Mouse (Mus musculus) layer of hippocampus, adult 11-12 months (tissue): ENCODE results near the gene Sntg2.
A peak's percentile ranks its signal among the peaks of the same experiment; 100 is the strongest.

ENCODE experiments used
- DNase-seq: peaks from one replicate; pipeline ENCODE4 v3.0.0; 2022; ENCODE audit warnings: low spot score

The Sntg2 gene

DNA sequence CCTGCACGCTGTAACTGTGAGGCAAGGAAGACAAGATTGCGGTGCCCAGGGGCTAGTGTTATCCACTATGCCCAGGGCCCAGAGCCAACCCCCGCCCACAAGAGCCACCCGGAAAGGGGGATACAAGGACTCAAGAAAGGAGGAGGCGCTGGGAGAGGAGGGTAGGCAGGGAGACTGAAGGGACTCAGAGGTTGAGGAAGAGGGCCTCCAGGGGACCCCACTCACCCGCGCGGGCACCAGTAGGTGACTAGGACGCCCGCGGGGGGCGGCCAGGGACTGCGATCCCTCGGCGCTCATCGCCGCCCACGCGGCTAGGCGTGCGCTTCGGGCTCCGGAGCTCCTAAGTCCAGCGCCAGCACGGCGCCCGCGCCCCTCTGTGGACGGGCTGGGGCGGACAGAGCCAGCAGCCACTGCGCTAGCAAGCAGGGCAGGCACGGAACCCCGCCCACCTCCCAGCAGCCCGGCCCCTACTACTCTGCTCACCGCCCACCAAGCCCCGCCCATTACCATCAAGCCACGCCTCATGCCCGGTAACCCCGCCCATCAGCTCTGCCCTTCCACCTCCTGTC lies at the start of gene Sntg2:
Gene Sntg2 (minus strand): TSS at position 443 of the 569 bp plus-strand sequence.
- DNase-seq: peak; percentile 66

DNA sequence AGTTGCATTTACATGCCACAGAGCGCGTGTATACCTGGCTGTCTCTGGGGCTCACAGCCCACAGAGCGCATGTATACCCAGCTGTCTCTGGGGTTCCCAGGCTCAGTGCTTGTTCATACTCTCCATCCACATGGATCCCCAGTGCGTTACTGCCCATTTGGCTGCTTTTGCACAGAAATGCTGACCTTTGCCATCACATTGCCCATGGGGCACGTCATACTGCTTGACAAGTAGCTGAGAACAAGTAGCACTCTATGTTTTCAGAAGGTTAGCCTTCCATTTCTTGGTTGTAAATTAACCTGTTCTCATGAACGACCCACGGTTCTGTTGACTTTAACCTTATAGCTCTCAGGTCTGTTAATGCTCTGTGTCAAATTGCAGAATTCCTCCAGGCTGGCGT lies 43.4 kb upstream of the Sntg2 start:
- DNase-seq: no peak

DNA sequence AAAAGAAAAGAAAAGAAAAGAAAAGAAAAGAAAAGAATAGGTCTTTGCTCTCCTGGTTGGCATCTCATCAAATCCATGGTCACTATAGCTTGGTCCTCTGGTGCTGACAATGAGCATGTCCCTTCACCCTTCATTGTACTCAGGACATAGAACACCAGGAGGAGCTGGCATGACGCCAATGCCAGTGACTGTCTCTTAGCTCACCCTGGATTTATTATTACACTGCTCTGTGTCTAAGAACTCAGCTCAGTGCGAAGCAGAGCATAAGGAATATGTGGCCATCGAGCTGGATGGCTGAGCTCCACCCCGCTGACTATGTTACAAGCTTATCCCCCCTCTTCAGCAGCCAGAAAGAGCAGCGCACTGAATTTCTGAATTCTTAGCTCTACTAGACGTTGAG lies 42.8 kb upstream of the Sntg2 start:
- DNase-seq: no peak

DNA sequence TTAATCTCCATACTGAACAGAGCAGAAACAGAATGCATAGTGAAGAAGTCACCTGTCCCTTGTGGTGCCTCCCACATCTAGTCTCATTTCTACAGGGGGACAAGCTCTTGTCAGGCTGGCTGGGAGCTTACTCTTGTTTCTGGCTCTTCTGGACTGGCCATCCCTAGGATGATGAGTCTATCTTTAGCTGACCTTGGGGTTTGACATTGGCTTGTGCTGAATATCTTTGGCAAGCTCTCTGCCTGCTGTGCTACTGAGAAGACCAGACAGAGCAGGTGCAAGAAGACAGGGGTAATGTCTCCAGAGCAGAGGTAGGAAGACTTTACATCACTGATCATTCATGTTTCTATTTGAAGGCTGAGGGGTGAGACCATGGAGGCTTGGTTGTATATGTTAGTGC lies 29.5 kb upstream of the Sntg2 start:
- no peak for DNase-seq

DNA sequence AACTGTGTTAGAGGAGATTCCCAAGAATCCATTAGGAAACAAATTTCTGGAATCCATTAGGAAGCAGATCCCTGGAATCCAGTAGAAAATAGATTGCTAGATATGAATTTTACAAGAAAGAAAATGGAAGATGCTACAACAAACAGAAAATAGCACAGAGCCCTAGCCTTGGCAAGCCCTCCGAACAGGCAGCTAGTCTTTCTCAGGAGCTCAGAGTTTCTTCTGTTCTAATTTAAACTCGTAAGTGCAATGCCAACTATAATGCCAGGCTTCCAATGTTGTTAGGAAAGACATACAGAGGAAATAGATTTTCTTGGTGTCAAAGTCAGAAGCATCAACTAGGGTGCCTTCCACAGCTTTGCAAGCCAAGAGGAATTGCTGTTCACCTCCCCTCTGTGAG lies 27.4 kb upstream of the Sntg2 start:
- no peak for DNase-seq

DNA sequence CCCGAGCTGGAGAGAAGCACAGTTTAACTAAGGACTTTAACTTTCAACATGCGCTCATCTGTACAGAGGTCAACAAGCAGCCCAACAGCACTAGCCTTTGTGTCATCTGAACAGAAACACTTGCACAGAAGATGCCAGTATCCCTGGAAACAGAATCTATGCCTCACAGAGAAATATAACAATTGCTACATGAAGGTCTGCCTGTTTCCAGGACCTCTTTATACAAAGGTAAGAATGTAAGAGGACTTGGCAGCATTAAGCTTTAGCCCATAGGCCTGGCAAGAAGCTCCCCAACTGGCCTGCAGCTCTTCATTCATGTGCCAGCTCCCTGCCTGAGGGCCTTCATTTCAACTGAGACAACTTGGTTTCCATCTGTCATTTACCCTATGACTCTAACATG lies 26.9 kb upstream of the Sntg2 start:
- no peak for DNase-seq

DNA sequence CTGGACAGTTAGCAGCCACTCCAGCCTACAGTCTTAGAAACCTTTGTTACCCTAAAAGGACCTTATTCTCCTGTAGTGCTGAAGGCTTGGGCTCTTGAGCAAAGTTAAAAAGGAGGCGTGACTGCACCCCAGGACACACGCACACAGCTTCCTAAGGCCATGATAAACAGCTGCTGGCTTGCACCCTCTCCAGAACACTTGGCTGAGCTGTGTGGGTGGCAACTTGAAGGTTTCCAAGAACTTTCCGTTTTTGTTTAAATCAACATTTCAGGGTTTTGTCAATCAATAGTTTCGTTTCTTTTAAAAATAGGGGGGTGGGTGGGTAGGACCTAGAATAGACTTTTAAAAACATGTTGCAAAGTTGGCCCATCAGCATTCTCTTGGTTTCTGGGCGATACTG lies 882 bp downstream of the Sntg2 start:
- no peak for DNase-seq

DNA sequence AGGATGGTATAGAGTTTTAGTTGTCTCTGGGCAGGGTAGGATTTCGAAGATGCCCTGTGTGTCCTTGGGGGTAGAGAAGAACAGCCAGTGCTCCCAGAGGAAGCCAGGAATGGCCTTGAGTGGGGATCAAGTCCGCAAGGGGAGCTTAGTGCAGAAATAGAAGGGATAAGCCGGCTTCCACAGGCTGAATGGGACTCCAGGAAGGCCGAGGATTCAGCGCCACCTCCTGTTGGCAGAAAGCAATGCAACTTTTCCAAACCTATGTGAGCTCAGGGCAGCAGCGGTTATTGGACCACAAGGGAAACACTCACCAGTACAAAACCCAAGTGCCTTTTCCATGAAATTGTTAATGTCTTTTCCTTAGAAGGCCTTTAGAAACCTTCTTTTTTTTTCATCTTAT lies 3.4 kb downstream of the Sntg2 start:
- peak; percentile 82 for DNase-seq

DNA sequence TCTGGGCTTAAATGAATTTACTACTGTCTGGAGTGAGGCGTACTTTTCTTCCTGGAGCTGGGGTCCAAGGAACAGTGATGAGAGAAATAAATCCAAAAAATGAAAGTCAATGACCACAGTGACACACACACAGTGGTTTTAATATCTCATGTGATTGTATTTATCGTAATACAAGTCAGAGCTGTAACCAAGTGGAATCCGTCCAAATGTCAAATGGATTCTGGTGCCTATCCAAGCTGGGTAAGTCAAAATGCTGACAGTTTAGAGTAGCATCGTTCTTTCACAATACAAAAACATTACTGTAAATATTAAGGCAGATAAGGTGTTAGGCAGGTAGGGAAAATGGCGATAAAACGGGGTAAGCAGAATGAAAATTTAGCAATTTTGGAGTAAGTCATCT lies 4.0 kb downstream of the Sntg2 start:
- DNase-seq: no peak

DNA sequence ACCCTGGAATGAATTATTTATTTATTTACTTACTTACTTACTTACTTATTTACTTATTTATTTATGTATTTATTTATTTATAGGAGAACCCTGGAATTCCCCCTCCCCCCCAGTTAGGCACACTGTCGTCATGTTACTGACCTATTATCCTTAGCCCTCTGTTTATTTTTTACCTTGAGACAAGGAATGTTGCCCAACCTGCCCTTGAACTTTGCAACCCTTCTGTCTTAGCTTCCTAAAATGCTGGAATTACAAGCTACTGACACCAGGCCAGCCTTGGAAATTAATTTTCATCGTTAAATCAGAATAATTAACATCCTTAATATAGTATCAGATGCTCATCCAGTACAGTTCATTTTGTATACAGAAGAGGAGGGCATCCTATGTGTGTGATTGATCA lies 10.9 kb downstream of the Sntg2 start:
- DNase-seq: no peak

DNA sequence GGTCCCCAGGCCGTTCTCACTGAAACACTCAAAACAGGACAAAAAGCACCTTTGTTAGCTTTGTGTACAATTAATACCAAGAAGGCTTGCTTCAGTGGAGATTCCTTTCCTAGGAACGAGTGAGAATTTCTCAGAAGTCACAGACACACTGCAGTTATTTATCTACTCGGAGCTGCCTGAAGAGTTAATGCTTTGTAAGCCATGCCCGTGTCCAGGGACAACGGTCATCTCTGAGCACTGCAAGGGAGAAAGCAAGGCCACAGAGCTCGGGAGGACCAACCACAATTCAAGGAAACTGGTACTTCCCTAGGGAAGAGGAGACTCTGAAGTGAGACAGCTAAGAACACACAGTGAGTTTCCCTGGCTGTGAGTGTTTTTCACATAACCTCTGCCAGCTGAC lies 15.5 kb downstream of the Sntg2 start:
- DNase-seq: no peak

DNA sequence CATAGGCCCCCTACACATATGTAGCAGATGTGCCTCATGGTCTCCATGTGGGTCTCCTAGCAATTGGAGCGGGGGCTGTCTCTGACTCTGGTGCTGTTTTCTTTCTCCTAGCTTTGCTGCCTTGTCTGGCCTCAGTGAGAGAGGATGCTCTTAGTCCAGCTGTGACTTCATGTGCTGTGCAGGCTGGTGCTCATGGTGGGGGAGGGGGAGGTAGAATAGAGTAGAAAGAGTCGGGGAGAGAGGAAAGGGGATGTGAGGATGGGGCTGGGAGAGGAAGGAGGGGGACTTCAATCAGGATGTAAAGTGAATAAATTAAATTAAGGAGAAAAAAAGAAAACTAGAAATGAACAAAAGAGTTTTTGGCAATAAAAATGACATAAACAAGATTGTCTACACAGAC lies 20.8 kb downstream of the Sntg2 start:
- no peak for DNase-seq

DNA sequence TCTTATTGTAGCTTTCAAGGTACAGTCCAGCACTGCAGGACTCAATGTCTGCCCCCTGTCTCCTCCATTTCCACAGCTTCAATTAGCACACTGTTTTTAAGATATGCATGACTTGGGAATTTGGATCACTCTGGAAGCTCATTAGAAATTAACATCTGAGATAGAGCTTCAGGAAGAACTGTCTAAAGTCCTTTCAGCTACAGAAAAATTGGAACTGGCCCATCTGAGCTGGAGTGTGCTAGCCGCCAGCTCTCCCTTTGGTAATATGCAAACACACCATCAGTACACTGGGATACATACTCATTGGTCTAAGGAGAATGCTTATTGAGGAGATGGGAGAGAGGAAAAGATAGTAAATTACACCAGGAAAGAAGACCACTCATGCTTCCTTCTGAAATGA lies 25.1 kb downstream of the Sntg2 start:
- DNase-seq: no peak

DNA sequence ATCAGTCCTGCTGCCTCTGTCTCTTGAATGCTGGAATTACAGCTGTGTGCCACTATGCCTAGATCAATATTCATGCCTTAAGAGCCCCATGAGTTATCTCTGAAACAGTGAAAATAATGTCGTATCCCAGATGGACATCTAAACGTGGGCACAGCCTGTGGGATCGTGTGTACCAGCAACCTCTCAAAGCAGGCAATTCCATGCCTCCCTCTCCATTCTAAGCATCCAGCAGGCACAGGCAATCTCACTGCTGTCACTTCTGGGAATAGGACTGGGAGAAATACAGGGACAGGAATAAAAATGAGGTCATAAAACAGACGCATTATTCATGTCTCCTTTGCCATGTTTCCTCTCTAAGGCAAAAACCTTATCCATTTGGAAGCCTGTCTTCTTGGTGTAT lies 25.9 kb downstream of the Sntg2 start:
- DNase-seq: no peak

DNA sequence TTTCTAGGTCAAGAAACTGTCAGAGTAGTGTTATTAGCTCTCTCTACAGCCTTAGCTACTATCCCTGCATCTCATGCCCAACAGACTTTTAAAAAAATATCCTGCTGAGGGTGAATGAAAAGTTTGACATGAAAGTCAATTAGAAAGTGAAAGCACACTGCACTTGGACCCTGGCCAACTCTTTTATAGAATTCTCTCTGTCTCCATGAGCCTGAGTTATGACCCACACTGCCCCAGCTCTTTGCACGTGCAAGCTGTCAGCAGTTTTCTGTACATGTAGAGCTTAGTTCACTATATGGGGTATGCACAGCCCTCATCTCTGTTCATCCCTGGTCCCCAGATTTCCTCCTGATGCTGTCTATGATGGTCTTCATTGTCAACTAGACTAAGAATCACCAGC lies 28.4 kb downstream of the Sntg2 start:
- no peak for DNase-seq

DNA sequence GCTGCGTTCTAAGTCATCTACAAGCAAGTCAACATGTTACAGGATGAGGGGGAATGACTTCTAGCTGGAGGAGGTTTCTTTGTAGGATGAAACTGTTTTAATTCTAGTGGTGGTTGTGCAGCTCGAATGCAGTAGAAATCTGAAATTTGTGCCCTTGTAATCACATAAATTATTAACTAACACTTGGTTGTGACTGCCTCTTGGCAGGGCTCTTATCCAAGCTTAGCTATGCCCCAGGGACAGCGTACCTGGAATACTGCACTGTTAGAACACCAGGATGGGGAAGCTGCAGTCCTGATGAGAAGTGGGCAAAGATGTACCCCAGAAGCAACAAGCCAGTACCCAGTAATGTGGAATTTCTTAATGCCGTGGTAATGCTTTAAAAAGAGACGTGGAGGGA lies 36.9 kb downstream of the Sntg2 start:
- no peak for DNase-seq

DNA sequence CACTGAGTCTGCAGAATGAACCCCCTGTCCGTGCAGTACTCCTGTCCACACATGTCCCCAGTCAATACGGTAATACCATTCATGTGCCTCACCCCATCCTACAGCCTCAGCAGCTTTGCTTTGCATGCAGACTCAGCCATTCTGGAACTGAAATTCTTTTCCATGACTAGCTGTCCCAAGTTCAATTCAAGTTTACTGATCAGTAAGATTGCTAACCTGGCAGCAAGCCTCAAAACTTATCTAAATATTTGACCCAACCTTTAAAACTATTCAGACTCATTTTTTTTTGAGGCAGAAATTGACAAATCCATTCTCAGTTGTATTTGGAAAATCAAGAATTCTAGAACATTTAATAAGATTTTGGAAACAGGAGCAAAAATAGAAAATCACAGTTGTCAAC lies 38.7 kb downstream of the Sntg2 start:
- DNase-seq: no peak

DNA sequence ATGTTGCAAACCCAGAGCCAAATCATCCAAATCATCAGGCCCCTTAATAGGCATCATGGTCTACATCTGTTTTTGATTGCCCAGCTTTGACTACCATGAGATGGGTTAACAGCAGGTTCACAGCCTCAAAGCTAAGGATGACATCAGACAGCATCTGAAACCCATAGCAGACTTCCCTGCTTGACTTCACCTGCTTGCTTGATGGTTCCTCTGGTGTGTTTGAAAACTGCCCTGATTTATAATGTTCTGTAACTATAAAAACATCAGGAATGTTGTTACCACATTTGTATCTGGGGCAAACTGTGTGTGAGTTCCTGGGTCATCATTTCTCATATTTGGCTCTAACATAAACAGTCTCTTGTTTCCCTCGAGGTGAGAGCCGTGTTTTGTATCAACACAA lies 55.2 kb downstream of the Sntg2 start:
- DNase-seq: no peak

DNA sequence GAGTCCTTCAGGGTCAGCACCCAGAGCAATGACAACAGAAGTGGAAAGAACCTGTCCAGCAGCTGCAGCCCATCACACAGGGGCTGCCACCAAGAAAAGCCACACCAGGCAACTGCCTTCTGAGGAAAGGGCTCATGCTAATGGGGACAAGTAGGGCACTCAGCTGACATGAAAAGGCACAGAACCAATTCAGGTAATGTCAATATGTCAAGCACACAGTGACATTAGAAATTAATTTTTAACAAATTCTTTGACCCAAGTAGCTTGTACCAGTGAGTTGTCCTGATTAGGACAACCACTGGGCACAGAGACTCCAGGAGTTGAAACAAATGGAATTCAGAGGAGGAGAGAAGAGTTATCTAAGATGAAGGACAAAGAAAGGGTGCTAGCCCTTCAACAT lies 60.2 kb downstream of the Sntg2 start:
- no peak for DNase-seq

DNA sequence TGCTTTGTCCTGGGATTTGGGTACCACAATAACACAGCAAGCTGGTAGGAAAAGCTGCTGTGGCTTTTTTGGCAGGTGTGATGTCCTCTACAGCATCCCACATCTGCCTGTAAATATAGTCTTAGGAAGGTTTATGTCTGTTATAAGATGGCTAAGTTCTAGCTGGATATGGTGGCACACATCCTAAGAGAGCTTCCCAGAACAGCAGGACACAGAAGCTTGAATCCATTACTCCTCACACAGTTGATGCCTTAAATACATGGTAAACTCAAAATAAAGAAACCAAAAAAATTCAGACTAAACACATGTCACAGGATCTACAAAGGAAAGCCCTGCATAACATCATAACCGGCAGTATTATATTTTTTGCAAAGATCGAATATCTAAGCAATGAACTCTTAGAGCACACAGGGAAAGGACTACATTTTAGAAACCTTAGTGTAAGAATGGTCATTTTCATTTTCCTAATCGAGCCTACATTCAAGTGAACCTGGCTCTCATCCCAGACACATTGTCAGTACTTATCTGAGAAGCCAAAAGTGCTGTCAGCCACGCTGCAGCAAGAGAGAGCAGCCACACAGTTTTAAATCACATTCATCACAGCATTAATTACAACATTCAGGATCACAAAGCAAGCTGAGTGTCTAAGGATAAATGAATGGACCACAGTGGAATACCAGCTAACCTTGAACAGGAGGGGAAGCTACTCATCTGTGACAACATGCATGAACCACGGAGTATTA lies 64.8 kb downstream of the Sntg2 start:
- DNase-seq: peak; percentile 6

DNA sequence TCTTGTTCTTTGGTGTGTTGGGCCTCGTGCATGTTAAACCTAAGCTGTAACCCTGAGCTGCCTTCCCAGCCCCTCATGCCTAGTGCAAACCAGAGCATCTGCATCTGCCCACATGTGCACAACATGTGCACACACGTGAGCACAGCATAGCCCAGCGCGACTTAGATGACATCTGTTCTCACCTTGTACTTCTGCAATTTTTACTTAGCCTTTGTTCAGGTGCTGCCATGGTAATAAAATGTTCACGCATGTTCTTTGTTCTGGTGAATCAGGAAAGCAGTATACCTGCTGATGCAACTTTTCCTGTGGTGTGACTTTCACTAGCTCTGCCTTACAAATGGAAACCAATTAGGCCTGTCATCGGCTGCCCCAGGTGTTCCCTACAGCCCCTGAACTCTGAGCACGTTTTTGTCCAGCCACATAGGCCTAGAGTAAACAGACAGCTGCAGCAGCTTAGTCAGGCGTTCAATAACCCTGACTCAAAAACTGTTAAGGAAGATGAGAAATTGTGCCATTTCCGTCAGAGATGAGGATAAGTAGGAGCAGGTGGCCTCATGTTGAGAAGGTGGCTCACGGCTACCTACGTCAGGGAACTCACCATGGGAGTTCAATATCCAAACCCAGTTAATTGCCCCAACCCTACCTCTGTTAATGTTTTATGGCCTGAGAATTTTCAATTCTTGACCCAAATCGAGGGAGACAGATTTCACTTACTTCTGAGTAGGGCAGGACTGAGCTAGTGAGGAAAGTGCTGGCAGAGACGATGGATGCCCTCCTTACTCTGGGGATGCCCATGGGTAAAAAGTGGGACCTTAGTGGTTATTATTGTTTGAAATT lies 80.2 kb downstream of the Sntg2 start:
- DNase-seq: no peak

DNA sequence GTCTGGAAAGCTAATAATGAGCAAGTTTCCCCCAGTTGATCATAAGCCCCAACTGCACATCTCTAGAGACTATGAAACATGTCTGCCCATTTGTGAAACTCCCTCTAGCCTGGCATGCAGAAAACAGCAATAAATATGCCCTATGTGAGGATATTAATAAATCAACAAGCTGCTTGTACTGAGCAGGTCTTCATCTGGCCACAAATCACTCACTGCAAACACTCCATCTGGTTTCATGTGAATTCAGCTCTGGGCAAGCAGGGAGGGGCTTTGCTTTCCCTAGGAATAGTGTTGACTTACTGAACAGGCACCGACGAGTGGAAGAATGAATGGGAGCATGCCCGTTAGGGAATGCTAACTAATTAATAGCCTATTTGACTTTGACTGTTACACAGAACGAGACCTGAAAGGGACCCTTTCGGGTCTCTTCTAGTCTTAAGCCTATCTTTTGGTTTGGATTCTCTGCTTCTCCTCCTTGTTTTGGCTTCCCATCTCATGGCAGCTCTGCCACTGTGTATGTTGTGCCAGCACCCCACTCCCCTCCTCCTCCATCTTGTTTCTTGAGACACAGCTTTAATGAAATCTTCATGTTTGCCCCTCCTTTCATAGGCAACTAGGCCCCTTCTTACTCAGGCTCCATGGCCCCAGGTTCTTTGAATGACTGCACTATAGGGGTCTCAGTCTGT lies 86.1 kb downstream of the Sntg2 start:
- DNase-seq: peak; percentile 15

DNA sequence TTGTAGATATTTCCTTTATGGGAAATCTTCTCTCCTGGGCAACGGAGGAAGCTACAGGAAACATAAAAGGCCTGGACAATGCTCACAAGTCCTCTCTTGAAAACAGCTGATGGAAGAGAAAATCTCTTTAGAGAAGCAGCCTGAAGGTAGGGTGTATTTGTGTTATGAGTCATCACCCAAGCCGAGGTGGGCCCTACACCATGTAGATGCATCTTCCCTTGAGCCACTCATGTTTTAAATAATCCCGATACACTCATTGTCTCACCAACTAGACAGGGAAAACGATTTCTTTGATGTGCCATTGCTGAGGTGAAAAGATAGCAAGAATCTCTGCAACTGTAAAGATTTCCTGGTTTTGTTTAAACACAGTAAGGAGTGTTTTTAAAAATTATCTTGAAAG lies 89.4 kb downstream of the Sntg2 start:
- DNase-seq: no peak
